In genomic region chr11:120498226-120498625, GRCm38 (mm10) we compare ENCODE assay signal across 35 mouse cellular contexts. TPM values are rescaled to one million over a fixed set of nuclear protein-coding genes. Genes with fewer than 3 reads are reported as not detected.
DNase-seq lines count a peak whose midpoint lies in the region; ATAC-seq and TF ChIP-seq lines count a peak whose summit lies in the region.
"Had no signal": no experiment of that assay in that cellular context is flagged by ENCODE, and none has a peak within 500 bp of the region (broad histone marks: within the 10 kb centered on the region; RNA-seq: fewer than 3 reads in every experiment).

No protein-coding gene starts in this region.

- peaks cover 56% of the 10 kb centered on the region for H3K36me3 ChIP-seq in hindbrain, embryonic 10.5 days
- peaks cover 53% of the 10 kb centered on the region for H3K36me3 ChIP-seq in hindbrain, embryonic 12.5 days
- H3K36me3 ChIP-seq in E14TG2a.4 (ENCODE audit: insufficient read depth, low read length), result peaks cover 61% of the 10 kb centered on the region

- TF ChIP-seq CTCF in E14TG2a.4 (conservative IDR thresholded peaks at IDR 0.05; ENCODE audit: low read length), result no peak

- no peak overlapping the region for H3K4me3 ChIP-seq in hindbrain, embryonic 10.5 days
- no peak overlapping the region for H3K4me3 ChIP-seq in hindbrain, embryonic 12.5 days
- peak overlapping the region; percentile 17; the same call in 1 of the 2 replicates for H3K4me3 ChIP-seq in E14TG2a.4 (replicated peaks; ENCODE audit: low read length)
- H3K4me3 ChIP-seq: embryonic facial prominence, embryonic 15.5 days; heart, embryonic 13.5 days; left cerebral cortex, adult 2 months; limb, embryonic 13.5 days; liver, embryonic 13.5 days; neural tube, embryonic 15.5 days; stomach, embryonic 15.5 days had no signal

- H3K4me2 ChIP-seq in hindbrain, embryonic 12.5 days (replicated peaks), result no peak overlapping the region
- H3K4me2 ChIP-seq: embryonic facial prominence, embryonic 15.5 days; heart, embryonic 13.5 days; limb, embryonic 13.5 days; liver, embryonic 13.5 days; neural tube, embryonic 15.5 days; stomach, embryonic 15.5 days had no signal

- no peaks in the 10 kb centered on the region for H3K27me3 ChIP-seq in hindbrain, embryonic 10.5 days (ENCODE audit: insufficient read depth, poor library complexity, severe bottlenecking)
- H3K27me3 ChIP-seq in hindbrain, embryonic 12.5 days, result no peaks in the 10 kb centered on the region
- H3K27me3 ChIP-seq in E14TG2a.4 (ENCODE audit: insufficient read depth, low read length), result no peaks in the 10 kb centered on the region
- H3K27me3 ChIP-seq: embryonic facial prominence, embryonic 15.5 days; heart, embryonic 13.5 days; limb, embryonic 13.5 days; liver, embryonic 13.5 days; neural tube, embryonic 15.5 days; stomach, embryonic 15.5 days had no signal

- ATAC-seq in hindbrain, embryonic 12.5 days (ENCODE audit: low FRiP score), result no peak
- no peak for ATAC-seq in monocyte, adult 5-6 weeks (replicated peaks; ENCODE audit: insufficient number of reproducible peaks, low FRiP score, low TSS enrichment, poor library complexity, severe bottlenecking)
- ATAC-seq: activated CD4-positive, CD25-positive, alpha-beta regulatory T cell, adult 4 months; forebrain, embryonic 14.5 days; intestine, embryonic 16.5 days; lung, postnatal 0 days had no signal

- peak overlapping the region; percentile 2; the same call in 1 of the 2 replicates for H3K27ac ChIP-seq in hindbrain, embryonic 10.5 days
- H3K27ac ChIP-seq in hindbrain, embryonic 12.5 days, result no peak overlapping the region
- H3K27ac ChIP-seq: embryonic facial prominence, embryonic 15.5 days; heart, embryonic 13.5 days; left cerebral cortex, adult 2 months; limb, embryonic 13.5 days; liver, embryonic 13.5 days; macrophage; neural tube, embryonic 15.5 days had no signal

- peaks cover 21% of the 10 kb centered on the region for H3K4me1 ChIP-seq in hindbrain, embryonic 10.5 days (replicated peaks)
- peaks cover 7% of the 10 kb centered on the region for H3K4me1 ChIP-seq in hindbrain, embryonic 12.5 days
- H3K4me1 ChIP-seq in E14TG2a.4 (replicated peaks; ENCODE audit: low read depth, low read length), result peaks cover 32% of the 10 kb centered on the region

- H3K9ac ChIP-seq in hindbrain, embryonic 12.5 days, result no peak overlapping the region
- H3K9ac ChIP-seq: embryonic facial prominence, embryonic 15.5 days; heart, embryonic 13.5 days; limb, embryonic 13.5 days; liver, embryonic 13.5 days; neural tube, embryonic 15.5 days; stomach, embryonic 15.5 days had no signal

- no peak for DNase-seq in hindbrain, embryonic 10.5 days (ENCODE audit: low spot score)
- DNase-seq in adipocyte (ENCODE audit: low spot score), result peak; percentile 84
- peak; percentile 74 to 79 for DNase-seq in adrenal gland, postnatal 36 days
- no peak for DNase-seq in embryo, embryonic 11 days
- DNase-seq: B cell, adult 2 months; cerebellum, adult 18-20 months; cerebellum, postnatal 10 days; gastrocnemius, postnatal 10 days; heart, postnatal 10 days; kidney, adult 9 months; kidney, postnatal 14 days; liver, embryonic 13.5 days; lung, adult 18-20 months; midbrain, embryonic 14.5 days; right cerebral cortex, postnatal 25 days; thymus, postnatal 25 days had no signal

- no peaks in the 10 kb centered on the region for H3K9me3 ChIP-seq in hindbrain, embryonic 10.5 days
- H3K9me3 ChIP-seq in hindbrain, embryonic 12.5 days (replicated peaks), result no peaks in the 10 kb centered on the region
- H3K9me3 ChIP-seq in E14TG2a.4 (ENCODE audit: low read length), result no peaks in the 10 kb centered on the region
- H3K9me3 ChIP-seq: embryonic facial prominence, embryonic 15.5 days; heart, embryonic 13.5 days; limb, embryonic 13.5 days; liver, embryonic 13.5 days; neural tube, embryonic 15.5 days; stomach, embryonic 15.5 days had no signal

- WGBS in hindbrain, embryonic 10.5 days, result 92% methylated on average over 12 of the region's 12 CpGs
- WGBS in hindbrain, embryonic 12.5 days, result 95% methylated on average over 12 of the region's 12 CpGs

RNA-seq across cellular contexts. Expression of gene Slc25a10, which starts 6.6 kb away (rescaled TPM):
- polyA plus RNA-seq in hindbrain, embryonic 10.5 days (2016; fragmentation: Nextera tagmentation; extraction: Ambion mirVana), result 50.6 and 53.3 TPM in 2 replicates
- polyA plus RNA-seq in hindbrain, embryonic 12.5 days (2016; fragmentation: Nextera tagmentation; extraction: Ambion mirVana), result 37.7 and 38.0 TPM in 2 replicates
- 100 to 1,000 TPM; 105 to 115 TPM for total RNA-seq in adrenal gland, postnatal 36 days (2021)
- total RNA-seq in monocyte, adult 5-6 weeks (2017), result 6.6 to 8.1 TPM (median 7.4 TPM) in 3 replicates

RNA-seq across cellular contexts. Expression of gene Mrpl12, which starts 13.8 kb away (rescaled TPM):
- 171 and 186 TPM in 2 replicates for polyA plus RNA-seq in hindbrain, embryonic 10.5 days (2016; fragmentation: Nextera tagmentation; extraction: Ambion mirVana)
- polyA plus RNA-seq in hindbrain, embryonic 12.5 days (2016; fragmentation: Nextera tagmentation; extraction: Ambion mirVana), result 104 and 108 TPM in 2 replicates
- total RNA-seq in adrenal gland, postnatal 36 days (2021), result 100 to 1,000 TPM; 110 to 111 TPM
- 30.7 to 37.5 TPM (median 32.4 TPM) in 3 replicates for total RNA-seq in monocyte, adult 5-6 weeks (2017)

RNA-seq across cellular contexts. Expression of gene Arl16, which starts 30.8 kb away (rescaled TPM):
- polyA plus RNA-seq in hindbrain, embryonic 10.5 days (2016; fragmentation: Nextera tagmentation; extraction: Ambion mirVana), result 59.6 and 62.3 TPM in 2 replicates
- 57.1 and 58.4 TPM in 2 replicates for polyA plus RNA-seq in hindbrain, embryonic 12.5 days (2016; fragmentation: Nextera tagmentation; extraction: Ambion mirVana)
- 10 to 100 TPM; 18.4 to 22.3 TPM for total RNA-seq in adrenal gland, postnatal 36 days (2021)
- total RNA-seq in monocyte, adult 5-6 weeks (2017), result 4.8 to 15.5 TPM (median 14.4 TPM) in 3 replicates

RNA-seq across cellular contexts. Expression of gene Gcgr, which starts 32.3 kb away (rescaled TPM):
- polyA plus RNA-seq in hindbrain, embryonic 10.5 days (2016; fragmentation: Nextera tagmentation; extraction: Ambion mirVana), result 0.14 and 0.17 TPM in 2 replicates
- 0.47 and 0.54 TPM in 2 replicates for polyA plus RNA-seq in hindbrain, embryonic 12.5 days (2016; fragmentation: Nextera tagmentation; extraction: Ambion mirVana)
- 1 to 10 TPM in 1 of 2 experiments, under 1 TPM in 1; 0.86 to 1.9 TPM for total RNA-seq in adrenal gland, postnatal 36 days (2021)
- total RNA-seq in monocyte, adult 5-6 weeks (2017), result not detected in 3 replicates
- total RNA-seq: common myeloid progenitor, adult 5-6 weeks; hematopoietic stem cell, adult 5-6 weeks; layer of hippocampus, adult 18-20 months; left cerebral cortex, adult 2 months; left cerebral cortex, postnatal 25 days; megakaryocyte-erythroid progenitor cell, adult 5-6 weeks had no signal
- polyA plus RNA-seq: activated CD4-positive, CD25-positive, alpha-beta regulatory T cell, adult 4 months had no signal

RNA-seq across cellular contexts. Expression of gene Ccdc137, which starts 40.3 kb away (rescaled TPM):
- polyA plus RNA-seq in hindbrain, embryonic 10.5 days (2016; fragmentation: Nextera tagmentation; extraction: Ambion mirVana), result 34.4 and 37.3 TPM in 2 replicates
- 33.8 and 35.5 TPM in 2 replicates for polyA plus RNA-seq in hindbrain, embryonic 12.5 days (2016; fragmentation: Nextera tagmentation; extraction: Ambion mirVana)
- total RNA-seq in adrenal gland, postnatal 36 days (2021), result 10 to 100 TPM; 24.7 to 33.3 TPM
- 17.9 to 37.4 TPM (median 25.2 TPM) in 3 replicates for total RNA-seq in monocyte, adult 5-6 weeks (2017)

Comparison
In these comparisons a context has a peak if more than half of its experiments do, and no peak if none do; other contexts are left out.
1. DNase-seq: peak in adipocyte (single experiment) and adrenal gland, postnatal 36 days (2 of 2); none in hindbrain, embryonic 10.5 days (single experiment) and embryo, embryonic 11 days (single experiment).
2. RNA of gene Slc25a10, which starts 6.6 kb away (total RNA-seq): 105 to 115 TPM in adrenal gland, postnatal 36 days; 6.6 to 8.1 TPM in monocyte, adult 5-6 weeks; every median in the first group is over 10 times any median in the second.